Mouse (Mus musculus) CH12.LX (cell line): ENCODE data around the gene Ncf2.

Source experiments
- CTCF ChIP-seq, 2 experiments: IDR thresholded peaks in 1 of 2; conservative IDR thresholded peaks in 1 of 2; 2 replicates each; pipeline ENCODE4 v1.5.1; 2011 to 2012; ENCODE audit warnings: low read depth in 2 of 2, low read length in 2 of 2, improper control_type of control experiment in 1 of 2, inconsistent platforms in 1 of 2, mild to moderate bottlenecking in 1 of 2, moderate library complexity in 1 of 2
- EP300 ChIP-seq: IDR thresholded peaks from 2 replicates; pipeline ENCODE4 v1.6.1; 2011; ENCODE audit warnings: low read length, improper control_type of control experiment
- JUND ChIP-seq: conservative IDR thresholded peaks from 2 replicates; pipeline ENCODE4 v1.6.1; 2011; ENCODE audit warnings: low read depth, low read length, improper control_type of control experiment
- MEF2A ChIP-seq: IDR thresholded peaks from 2 replicates; pipeline ENCODE4 v1.6.1; 2014; ENCODE audit warnings: low read depth, mild to moderate bottlenecking, inconsistent platforms, low read length, improper control_type of control experiment, borderline replicate concordance
- PAX5 ChIP-seq: IDR thresholded peaks from 2 replicates; pipeline ENCODE4 v1.6.1; 2012; ENCODE audit warnings: low read length, inconsistent platforms, mixed read lengths
- POLR2A ChIP-seq: IDR thresholded peaks from 2 replicates; pipeline ENCODE4 v1.6.1; 2011; ENCODE audit warnings: low read depth, mild to moderate bottlenecking, improper control_type of control experiment, low read length
- SMC3 ChIP-seq: IDR thresholded peaks from 2 replicates; pipeline ENCODE4 v1.6.1; 2011; ENCODE audit warnings: low read depth, low read length, improper control_type of control experiment
- USF2 ChIP-seq: conservative IDR thresholded peaks from 2 replicates; pipeline ENCODE4 v1.6.1; 2011; ENCODE audit warnings: low read depth, low read length, improper control_type of control experiment
- ZNF384 ChIP-seq: IDR thresholded peaks from 2 replicates; pipeline ENCODE4 v1.6.1; 2012; ENCODE audit warnings: low read depth, low read length, improper control_type of control experiment, inconsistent platforms

DNA sequence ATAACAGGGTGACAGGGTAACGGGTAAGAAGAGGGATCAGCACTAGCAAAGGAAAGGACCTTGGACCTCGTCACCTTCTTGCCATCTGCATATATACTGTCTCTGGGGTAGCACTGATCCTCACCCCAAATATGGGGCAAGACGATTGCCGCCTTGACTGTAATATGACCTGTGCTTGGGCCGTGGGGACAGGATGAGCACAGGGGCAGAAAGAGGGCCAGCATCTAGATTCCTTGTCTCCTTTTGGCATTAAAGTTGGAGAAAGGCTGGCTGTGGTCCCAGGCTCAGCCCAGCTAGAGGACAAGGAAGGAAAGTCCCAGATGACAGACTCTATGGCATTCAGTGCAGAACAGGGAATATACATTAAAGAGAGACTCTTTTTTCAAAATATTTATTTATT lies 26.5 kb downstream of the Ncf2 start:
- TF ChIP-seq POLR2A, result no peak
- no peak for TF ChIP-seq ZNF384
- no peak for TF ChIP-seq USF2
- TF ChIP-seq JUND, result no peak
- TF ChIP-seq SMC3, result no peak
- TF ChIP-seq CTCF (conservative IDR thresholded peaks at IDR 0.05 in 1 of 2, IDR thresholded peaks at IDR 0.05 in 1 of 2; ENCODE audit: low read depth in 2 of 2, low read length in 2 of 2), result no peak
- no peak for TF ChIP-seq MEF2A
- TF ChIP-seq PAX5, result no peak
- no peak for TF ChIP-seq EP300
